Mouse (Mus musculus): ENCODE measurements around the gene Gm3285.

Gene Gm3285

DNA sequence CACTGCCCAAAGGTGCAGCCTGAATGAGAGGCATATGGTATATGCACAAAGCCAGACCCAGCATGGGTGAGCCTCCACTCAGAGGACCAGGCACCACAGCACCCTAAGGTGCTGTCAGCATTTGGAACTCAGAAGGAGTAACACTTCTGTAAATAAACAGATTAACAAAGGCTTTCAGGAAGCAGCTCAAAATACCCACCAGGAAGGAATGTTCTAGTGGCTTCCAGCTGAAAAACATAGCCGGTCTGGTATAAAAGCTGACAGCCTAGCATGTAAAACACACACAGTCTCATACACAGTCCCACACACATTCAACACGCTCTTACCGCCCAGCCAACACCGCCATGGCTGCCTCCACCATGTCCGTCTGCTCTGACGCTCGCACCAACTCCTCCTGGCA lies at the start of gene Gm3285:
TSS of gene Gm3285 (plus strand) at position 301 of the 400 bp plus-strand sequence.
- DNase-seq: no peak

GRCm38 (mm10) chr10:77814382-77814781 lies 47.4 kb upstream of the Gm3285 start, which contains the start of gene Gm2696:
TSS of gene Gm2696 (plus strand) at chr10:77814682.
- DNase-seq: no peak

- DNase-seq: no peak
These were observed 46.3 kb upstream of the Gm3285 start for GRCm38 (mm10) chr10:77815514-77815913.

- DNase-seq: no peak
These were observed 43.3 kb upstream of the Gm3285 start for GRCm38 (mm10) chr10:77818523-77818922.

- DNase-seq: no peak
These were observed 42.6 kb upstream of the Gm3285 start for GRCm38 (mm10) chr10:77819203-77819602.

GRCm38 (mm10) chr10:77826951-77827350 lies 34.8 kb upstream of the Gm3285 start, which contains the start of gene Krtap10-4:
TSS of gene Krtap10-4 (minus strand) at chr10:77827095.
- DNase-seq: no peak

GRCm38 (mm10) chr10:77835647-77836046 lies 26.1 kb upstream of the Gm3285 start, which contains the start of gene Krtap10-10:
TSS of gene Krtap10-10 (plus strand) at chr10:77835947.
- DNase-seq: no peak

GRCm38 (mm10) chr10:77839006-77839405 lies 22.8 kb upstream of the Gm3285 start:
- no peak for DNase-seq

- DNase-seq: no peak
These were observed 15.3 kb upstream of the Gm3285 start, which contains the start of gene Gm36176 for GRCm38 (mm10) chr10:77846503-77846902. TSS of gene Gm36176 (plus strand) at chr10:77846803.

DNA sequence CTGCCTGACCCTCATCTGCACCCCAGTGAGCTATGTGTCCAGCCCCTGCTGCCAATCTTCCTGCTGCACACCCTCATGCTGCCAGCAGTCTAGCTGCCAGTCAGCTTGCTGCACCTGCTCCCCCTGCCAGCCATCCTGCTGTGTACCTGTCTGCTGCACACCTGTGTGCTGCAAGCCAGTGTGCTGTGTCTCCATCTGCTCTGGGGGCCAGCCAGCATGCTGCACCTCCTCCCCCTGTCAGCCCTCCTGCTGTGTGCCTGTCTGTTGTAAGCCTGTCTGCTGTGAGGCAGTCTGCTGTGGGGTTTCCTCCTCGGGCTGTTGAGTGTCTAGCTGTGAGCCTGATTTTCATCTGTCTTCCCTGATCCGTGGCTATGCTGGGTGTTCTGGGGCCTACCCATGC lies 14.8 kb upstream of the Gm3285 start:
- DNase-seq: peak; percentile 58

- no peak for DNase-seq
These were observed 14.2 kb upstream of the Gm3285 start for GRCm38 (mm10) chr10:77847538-77847937.

GRCm38 (mm10) chr10:77852559-77852958 lies 9.2 kb upstream of the Gm3285 start, which contains the start of gene Gm10318:
TSS of gene Gm10318 (plus strand) at chr10:77852859.
- no peak for DNase-seq

DNA sequence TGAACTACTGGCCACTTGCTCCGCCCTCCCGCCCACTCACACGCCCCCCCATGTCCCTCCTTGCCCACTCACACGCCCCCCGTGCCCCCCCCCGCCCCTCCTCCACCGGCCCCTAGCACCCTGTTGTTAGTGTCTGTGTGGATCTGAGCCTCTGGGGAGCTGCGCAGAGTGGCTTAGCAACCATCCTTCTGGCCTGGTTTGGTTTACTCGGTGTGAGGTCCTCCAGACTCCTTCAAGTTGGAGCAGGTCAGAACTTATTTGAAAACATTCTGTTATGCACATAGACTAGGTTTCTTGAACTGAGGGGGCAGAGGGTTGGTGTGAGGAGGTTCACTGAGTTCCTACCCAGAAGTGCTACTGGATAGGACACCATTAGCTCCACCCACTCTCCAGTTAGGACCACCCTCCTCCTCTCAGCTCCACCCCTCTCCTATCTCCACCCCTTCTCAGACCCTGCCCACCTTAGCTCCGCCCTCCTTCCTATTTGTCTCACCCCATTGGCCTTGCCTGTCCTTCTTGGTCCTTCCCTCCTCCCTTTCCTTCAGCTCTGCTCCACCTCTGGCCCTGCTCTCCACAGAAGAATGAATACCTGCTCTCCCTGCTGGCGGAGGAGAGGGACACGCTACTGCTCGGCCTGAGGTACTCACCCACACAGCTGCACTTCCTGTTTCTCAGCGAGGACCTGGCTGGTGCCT lies 2.4 kb downstream of the Gm3285 start:
- DNase-seq: peak; percentile 49

GRCm38 (mm10) chr10:77864762-77865143 lies 3.0 kb downstream of the Gm3285 start:
- DNase-seq: no peak

- DNase-seq: no peak
These were observed 5.8 kb downstream of the Gm3285 start for GRCm38 (mm10) chr10:77867546-77867945.

- no peak for DNase-seq
These were observed 7.9 kb downstream of the Gm3285 start for GRCm38 (mm10) chr10:77869651-77870050.

GRCm38 (mm10) chr10:77878985-77879384 lies 17.2 kb downstream of the Gm3285 start:
- DNase-seq: no peak

DNA sequence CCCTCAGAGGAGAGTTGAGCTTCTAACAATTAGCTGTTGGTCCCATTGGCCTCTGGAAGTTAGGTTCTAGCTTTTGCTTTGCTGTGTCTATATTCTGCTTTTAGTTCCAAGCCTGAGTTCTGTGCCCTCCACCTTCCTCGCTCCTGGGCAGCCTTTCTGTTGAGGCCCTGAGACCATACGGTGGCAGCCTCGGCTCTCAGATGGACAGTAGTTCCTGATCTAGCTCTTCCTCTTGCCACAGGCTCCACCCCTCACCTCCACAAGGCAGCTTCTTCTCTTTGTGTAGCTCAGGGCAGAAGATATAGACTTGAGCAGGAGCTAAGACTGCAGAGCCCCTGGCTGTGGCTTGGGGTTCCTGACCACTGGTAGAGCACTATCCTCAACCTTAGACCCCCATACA lies 18.5 kb downstream of the Gm3285 start:
- DNase-seq: no peak

DNA sequence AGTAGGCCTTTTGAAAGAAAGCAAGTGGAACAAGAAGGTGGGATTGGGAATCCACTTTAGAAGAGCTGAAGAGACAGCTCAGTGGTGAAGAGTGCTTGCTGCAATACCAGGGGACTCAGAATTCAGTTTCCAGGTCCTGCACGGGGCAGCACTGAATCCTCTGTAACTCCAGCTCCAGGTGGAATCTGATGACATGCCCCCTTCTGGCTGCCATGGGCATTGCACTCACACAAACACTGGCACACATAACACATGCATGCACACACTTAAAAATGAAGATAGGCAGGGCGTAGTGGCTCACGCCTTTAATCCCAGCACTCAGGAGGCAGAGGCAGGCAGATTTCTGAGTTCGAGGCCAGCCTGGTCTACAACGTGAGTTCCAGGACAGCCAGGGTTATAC lies 20.8 kb downstream of the Gm3285 start:
- DNase-seq: no peak

DNA sequence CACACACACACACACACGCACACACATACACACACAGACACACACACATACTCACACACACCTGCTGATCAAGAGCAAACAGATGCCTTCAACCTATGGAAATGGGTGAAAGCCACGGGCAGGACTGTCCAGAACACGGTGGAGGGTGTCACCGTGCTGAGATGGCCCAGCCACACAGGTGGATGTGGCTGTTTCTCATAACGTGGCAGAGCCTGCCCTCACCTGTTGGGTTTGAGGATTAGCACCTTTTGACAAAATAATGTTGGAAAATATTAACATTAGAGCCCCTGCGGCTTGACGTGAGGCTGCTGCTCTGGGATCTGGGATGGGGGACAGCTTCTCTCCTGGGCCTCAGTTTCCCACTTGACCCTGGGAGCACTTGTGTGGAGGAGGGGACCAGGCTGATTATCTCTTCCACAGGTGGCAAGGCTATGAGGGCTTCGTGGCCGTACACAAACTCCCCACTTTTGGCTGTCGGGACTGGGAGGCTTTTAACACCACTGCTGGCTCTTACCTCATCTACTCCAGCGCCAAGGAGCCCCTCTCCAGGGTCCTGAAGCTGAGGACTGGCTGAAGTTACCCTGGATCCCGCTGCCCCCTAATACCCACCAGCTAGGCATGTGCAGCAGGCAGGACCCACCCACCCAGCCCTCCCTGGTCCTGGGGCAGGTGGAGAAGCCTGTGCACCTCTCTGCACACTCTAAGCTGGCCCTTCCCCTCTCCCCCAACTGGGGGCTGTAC lies 24.4 kb downstream of the Gm3285 start:
- no peak for DNase-seq

DNA sequence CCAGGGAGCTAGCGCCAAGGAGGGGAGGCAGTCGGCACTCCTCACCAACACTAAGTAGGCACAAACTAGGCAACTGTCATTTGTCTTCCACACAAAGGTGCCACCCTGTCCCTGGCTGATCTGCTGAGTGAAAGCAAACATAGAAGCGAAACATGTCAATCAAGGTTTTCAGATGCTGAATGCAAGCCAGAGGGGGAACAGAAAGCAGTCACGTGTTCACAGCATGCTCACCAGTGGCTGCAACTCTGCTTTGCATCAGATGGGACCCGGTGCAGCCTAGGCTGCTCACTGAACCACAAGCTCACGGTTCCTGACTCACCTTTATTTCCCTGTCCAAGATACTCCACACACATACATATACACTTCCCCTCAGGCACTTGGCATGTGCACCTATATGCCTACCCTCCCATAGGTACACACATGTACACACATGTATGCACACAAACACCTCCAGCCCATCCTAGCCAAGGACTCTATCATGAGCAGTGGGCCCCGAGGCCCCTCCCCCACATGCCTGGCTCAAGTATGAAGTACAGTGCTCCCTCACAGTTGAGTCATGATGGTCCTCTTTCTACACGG lies 29.3 kb downstream of the Gm3285 start:
- no peak for DNase-seq

GRCm38 (mm10) chr10:77895562-77895961 lies 33.8 kb downstream of the Gm3285 start:
- DNase-seq: no peak

- DNase-seq: no peak
These were observed 38.4 kb downstream of the Gm3285 start for GRCm38 (mm10) chr10:77900126-77900525.
